Mouse (Mus musculus): ENCODE measurements around the gene Zfp13.
"Not testable (repeated sequence)": the region's sequence is repeated elsewhere in the genome, so short reads cannot be mapped to it uniquely, and the experiment has no call there.

Gene Zfp13

DNA sequence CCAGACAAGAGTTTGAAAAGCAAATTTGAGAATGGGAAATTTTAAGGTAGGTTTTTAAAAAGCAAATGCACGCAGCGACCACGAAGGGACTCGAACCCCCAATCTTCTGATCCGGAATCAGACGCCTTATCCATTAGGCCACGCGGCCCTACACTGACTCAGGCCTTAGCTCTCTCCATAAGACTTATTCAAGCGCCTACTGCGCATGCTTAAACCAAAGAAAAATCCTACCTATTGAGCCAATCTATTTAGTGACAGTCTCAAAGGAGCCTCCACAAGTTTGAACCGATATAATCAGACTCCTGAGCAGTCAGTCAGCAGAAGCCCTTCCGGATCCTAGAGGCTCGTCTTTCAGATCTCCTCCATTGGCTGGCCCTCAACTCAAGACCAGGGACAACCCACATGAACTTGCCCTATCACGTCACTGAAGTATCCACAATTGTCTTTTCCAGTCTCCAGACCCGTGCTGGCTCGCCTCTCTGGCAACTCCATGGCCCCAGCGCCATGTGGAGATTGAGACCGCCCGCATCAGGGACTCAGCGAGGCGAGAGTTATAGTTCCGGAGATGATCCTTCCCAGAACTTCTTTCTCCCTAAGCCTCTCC, 49.0 kb downstream of the Zfp13 start:
- DNase-seq = peak; percentile 89 to 96

- DNase-seq = peak; percentile 41 to 52
These were observed 49.8 kb downstream of the Zfp13 start for GRCm38 (mm10) chr17:23549441-23549840.

GRCm38 (mm10) chr17:23548615-23549014, 50.7 kb downstream of the Zfp13 start:
- DNase-seq = peak; percentile 83 to 90

GRCm38 (mm10) chr17:23547681-23548443, 51.4 kb downstream of the Zfp13 start:
- no peak for DNase-seq

DNA sequence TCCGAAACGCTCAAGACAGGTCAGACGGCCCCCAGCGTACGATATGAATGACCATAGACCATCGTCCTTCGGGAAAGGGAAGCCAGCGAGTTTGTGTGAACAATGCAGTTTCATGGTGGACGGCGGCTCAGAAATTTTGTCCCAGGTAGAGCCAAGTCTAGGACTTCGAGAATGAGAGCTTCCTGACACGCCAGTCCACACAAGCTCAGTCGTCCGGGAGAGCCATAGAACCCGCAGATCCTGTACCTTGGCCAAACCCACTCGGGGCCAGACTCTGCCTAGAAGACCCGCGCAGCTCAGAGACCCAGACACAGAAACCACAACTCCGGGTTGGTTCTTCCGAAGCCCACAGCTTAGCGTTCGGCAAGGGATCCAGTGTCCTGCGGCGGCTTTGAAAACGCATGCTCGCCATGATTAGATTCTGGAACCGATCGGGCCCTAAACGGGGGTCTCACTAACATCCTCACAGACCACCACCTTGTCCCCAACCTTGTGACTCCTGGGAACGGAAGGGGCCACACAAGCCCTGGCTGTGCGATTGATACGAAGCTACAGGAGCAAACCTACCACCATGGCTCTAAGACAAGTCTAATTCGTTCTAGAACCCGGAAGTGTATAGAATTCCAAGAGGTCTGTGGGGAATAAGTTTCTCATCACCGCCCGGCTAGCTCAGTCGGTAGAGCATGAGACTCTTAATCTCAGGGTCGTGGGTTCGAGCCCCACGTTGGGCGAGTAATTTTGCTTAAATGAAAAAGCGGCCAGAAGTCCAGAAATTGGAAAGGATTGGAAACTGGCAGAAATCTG, 52.4 kb downstream of the Zfp13 start:
- peak; percentile 79 to 87 for DNase-seq

DNA sequence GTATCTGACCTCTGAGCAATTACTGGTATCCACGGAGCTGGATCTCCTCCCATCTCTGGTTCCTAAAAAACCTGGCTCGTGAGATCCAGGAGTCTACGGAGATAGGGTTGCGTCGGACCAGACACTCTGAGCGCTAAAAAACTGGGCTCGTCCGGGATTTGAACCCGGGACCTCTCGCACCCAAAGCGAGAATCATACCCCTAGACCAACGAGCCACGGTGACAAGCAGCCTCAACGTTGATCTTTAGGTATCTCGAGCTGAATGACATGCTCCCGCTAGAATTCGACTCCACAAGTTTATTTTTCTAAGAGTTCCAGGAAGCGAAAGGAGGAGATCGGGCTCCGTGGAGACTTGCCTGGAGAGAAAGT, 53.0 kb downstream of the Zfp13 start:
- DNase-seq = peak; percentile 73 to 87

DNA sequence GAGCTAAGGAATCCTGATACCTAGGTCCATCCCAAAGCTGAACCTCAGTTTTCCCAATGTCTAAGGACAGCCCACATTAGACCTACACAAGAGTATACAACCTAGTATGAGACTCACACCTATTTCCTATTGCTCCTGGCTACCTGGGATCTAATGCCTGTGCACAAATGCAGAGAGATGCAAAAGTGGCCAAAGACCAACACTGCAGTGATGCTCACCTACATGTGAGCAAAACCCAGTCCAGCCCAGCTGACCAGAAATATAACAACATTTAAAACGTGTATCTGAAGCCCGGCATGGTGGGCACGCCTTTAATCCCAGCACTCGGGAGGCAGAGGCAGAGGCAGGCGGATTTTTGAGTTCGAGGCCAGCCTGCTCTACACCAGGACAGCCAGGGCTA, 53.4 kb downstream of the Zfp13 start:
- peak in 1 of 2 experiments; percentile 23 for DNase-seq

GRCm38 (mm10) chr17:23544766-23545165, 54.5 kb downstream of the Zfp13 start:
- DNase-seq = no peak

DNA sequence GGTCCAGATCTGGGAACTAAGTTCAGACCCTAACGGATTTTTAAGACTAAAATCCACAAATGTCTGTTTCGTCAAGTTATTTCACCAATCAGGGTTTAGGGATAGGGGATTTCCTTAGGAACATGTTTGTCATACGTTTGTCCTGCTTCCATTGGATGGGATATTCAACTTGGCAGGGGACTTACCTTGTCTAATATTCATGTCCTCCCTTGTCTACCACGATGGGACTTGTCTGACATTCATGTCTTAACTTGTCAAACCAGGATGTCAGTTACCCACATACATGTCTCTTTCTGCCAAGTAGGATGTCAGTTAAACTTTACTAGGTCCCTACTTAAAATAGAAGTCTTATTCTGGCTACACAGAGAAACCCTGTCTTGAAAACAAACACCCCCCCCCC, 55.3 kb downstream of the Zfp13 start:
- no peak for DNase-seq

DNA sequence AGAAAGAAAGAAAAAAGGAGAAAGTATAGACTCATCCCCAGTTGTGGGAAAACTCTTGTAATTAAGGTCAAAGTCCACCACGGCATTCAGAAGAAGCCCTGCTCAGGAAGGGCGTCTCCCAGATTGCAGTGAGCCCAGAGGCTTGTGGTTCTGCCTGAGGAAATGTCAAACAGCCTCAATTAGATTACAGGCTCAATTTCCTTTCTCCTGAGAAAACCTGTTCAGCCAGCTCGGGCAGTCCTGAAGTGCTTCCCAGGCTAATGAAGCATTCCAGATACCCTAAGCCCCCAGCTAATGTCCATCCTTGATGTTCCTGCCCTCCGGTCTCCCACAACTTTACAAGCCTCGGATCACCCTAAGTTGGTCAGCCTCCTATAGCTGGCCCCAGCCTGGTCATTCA, 56.0 kb downstream of the Zfp13 start:
- no peak for DNase-seq

DNA sequence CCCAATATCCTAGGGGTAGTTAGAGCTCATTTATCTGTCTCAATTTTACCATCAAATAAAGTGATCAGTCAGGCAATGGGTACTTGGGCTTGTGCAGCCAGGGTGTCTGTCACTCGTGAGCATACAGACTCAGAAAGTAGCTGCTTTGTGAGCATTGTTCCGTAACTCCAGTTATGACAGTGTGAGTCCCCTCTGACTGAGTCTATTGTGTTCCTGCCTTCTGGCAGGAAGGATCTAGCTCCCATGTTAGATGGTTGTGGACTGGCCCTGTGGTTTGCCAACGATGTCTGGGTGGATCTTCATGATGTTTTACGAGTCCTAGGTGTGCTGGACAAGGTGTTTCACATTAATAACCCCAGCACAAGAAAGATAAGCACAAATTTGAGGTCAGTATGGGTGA, 56.5 kb downstream of the Zfp13 start:
- DNase-seq = no peak

DNA sequence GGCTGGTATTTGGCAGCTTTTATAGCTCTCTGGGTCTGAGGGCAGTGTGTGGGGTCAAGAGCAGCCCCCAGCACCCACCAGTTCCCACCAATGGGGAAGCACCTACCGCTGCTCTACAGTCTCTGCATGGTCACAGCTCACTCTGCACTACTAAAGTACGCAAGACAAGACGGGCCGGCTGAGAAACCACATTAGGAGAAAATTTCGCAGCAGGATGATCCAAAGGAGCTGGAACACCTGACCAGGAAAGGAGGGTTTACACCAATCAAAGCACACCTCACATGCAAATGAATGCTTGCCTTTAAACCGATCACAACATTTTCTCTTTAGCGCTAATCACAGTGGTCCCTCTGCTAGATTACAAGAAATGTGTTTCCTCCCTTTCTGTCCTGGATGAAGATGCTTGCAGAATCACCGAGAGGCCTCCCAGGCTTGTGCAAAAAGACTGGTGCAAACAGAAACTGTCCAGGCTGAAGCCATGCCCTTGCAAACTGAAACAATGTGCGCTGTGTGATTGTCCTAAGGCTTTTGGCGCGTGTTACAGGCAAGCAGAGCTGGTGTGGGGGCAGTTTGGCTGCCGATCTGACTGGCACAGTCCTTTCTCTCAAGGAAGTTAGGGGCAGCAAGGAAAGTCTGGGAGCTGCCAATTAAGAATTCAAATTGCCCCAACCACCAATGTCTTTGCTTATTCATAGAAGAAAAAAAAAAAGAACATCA, 57.1 kb downstream of the Zfp13 start:
- DNase-seq = no peak

DNA sequence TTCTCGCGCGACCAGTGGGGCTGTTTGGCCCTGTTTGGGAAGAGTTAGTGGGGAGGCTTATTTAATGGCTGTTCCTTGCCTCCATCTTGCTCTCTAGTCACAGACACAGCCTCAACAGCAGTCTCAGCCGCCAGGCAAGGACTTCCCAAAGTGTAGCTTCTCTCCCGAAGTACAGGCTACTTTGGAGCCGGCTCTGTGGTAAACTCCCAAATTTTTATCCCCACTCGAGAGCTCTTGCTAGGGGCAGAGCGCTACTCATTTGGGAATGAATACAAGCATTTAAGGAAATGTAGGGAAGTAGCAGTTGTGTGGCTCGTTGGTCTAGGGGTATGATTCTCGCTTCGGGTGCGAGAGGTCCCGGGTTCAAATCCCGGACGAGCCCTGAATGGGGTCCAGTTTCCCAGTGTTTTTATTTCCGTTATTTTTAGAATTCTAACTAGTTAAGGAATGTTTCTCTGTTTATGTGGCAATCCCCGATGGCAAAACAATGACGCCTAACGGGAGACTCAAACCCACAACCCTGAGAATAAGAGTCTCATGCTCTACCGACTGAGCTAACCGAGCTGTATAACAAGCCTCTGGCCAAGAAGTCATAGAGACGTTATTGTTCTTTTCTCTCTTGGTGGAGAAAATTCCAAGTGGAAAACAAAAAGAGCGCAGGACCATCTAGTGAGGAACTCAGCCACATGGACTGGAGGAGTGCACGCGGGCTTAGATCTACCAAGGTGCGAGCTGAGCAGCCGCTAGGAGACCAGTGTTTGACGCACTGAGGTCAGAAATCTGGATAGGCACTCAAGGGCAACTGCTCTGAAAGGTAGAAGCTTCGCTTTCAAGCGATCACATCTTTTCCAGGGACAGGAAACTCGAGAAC, 58.4 kb downstream of the Zfp13 start:
- peak in 1 of 2 experiments; percentile 15 for DNase-seq

DNA sequence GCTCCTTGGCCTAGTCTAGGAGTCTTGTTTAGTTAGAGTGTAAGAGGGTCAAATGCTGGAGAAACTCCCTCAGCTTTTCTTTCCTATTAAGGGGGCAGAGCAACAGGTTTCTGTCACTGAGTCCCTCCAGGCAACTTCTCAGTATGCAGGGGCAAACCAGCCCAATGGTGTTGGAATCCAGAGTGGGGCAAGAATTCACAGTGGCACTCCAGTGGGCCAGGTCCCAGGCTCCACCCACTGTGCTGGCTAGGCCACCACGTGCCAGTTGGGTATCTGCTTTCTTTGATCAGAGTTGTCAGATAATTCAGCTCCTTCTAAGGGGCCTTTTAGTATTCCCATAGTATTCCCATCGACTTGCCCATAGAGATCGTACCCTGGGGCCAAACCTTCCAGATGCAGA, 59.2 kb downstream of the Zfp13 start:
- DNase-seq = no peak

- no peak for DNase-seq
These were observed 59.7 kb downstream of the Zfp13 start for GRCm38 (mm10) chr17:23539608-23540007.

- DNase-seq = no peak
These were observed 60.8 kb downstream of the Zfp13 start for GRCm38 (mm10) chr17:23538299-23539015.

DNA sequence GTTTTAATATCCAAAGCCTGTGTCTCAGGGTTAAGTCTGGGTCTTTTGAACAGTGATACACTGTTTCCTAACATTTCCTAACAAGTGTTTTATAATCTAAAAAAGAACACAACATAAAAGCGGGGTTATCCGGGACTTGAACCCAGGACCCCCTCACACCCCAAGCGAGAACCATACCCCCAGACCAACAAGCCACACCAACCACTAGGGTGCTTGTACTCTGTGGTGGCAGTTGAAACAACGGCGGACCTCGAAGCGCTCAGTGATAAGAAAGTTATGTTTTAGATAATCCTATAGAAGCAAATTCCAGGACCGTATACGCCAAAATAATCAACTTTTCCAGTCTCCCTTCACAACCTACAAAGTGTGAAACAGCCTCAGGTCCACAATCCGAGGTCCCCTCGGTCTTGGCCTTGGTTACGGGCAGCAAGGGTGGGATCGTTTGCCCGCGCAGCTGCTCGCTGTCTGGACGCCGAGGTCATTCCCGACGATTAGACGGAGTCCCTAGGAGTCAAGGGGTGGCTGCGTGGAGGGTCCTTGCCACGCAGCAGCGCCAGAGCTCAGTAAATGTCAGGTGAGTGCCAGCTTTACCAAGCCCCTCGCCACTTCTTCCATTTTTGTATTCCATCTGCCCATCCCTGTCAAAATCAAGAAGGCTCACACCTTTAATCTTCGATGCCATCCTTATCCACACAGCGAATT, 61.6 kb downstream of the Zfp13 start:
- no peak for DNase-seq

GRCm38 (mm10) chr17:23535046-23535788, 64.1 kb downstream of the Zfp13 start:
- not testable (repeated sequence) for DNase-seq

GRCm38 (mm10) chr17:23533591-23534490, 65.4 kb downstream of the Zfp13 start:
- DNase-seq = not testable (repeated sequence)

Measured in cerebellum, adult 18-20 months (tissue).